8 mouse cellular contexts compared by ENCODE assay signal in the genomic region with DNA sequence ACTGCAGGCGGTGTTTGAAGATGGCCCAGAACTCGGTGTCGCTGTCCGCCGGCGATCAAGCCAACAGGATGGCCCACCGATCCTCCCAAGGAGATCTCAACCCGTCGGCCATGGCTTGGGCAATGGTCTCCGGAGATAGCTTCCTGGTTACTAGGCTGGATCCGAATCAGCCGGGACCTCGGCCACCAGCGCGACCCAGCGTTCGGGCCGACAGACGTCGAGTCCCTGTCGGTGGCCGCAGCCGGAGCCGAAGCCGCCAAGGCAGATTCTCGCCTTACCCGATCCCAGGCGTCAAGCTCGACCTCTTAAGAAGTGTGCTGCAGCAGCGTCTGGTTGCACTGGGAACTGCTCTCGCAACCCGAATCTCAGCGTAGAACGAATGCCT. TPM values are rescaled to one million over a fixed set of nuclear protein-coding genes. Genes with fewer than 3 reads are reported as not detected.
A peak's percentile ranks its signal among the peaks of the same experiment; 100 is the strongest.
DNase-seq lines count a peak whose midpoint lies in the region; ATAC-seq and TF ChIP-seq lines count a peak whose summit lies in the region.

No protein-coding gene starts in this region.

- H3K4me3 ChIP-seq in heart, adult 2 months: peak overlapping the region; percentile 98
- peak overlapping the region; percentile 77 to 99 (median 90) for H3K4me3 ChIP-seq in CH12.LX (replicated peaks in 1 of 3; ENCODE audit: low read depth in 2 of 3, low read length in 2 of 3, poor library complexity in 1 of 3)
- H3K4me3 ChIP-seq in forebrain, embryonic 10.5 days: peak overlapping the region; percentile 82
- H3K4me3 ChIP-seq in liver, adult 2 months (ENCODE audit: insufficient read depth, low read depth, low read length): peak overlapping the region; percentile 85
- H3K4me3 ChIP-seq in stomach, embryonic 14.5 days (ENCODE audit: low read depth, low read length): peak overlapping the region; percentile 89

- intact Hi-C loops in heart, adult 2 months (cut with DNase I): loop anchor here (1.0 kb wide), 1 partner anchor 15 kb away; the partner anchor contains the start of gene Rexo2
- intact Hi-C loops in heart, postnatal 25 days (cut with DNase I): loop anchor here (2.0 to 10.0 kb wide), 3 partner anchors 15 to 559 kb away; partner anchors contain the start of genes Rexo2, Usp28 and Zw10

- DNase-seq in heart, adult 2 months: no peak
- DNase-seq in heart, postnatal 25 days (ENCODE audit: low spot score): no peak
- DNase-seq in CH12.LX (ENCODE audit: extremely low read depth): no peak
- DNase-seq in forebrain, embryonic 10.5 days (ENCODE audit: extremely low spot score, low spot score): no peak
- no peak for DNase-seq in liver, adult 2 months (ENCODE audit: extremely low read depth, low read depth, low spot score)
- DNase-seq in spleen, adult 12 weeks (ENCODE audit: low spot score): no peak
- no peak for DNase-seq in cerebellum, postnatal 36 days

- 4% methylated on average over 34 of the region's 34 CpGs for WGBS in heart, adult 2 months
- 3% methylated on average over 34 of the region's 34 CpGs for WGBS in forebrain, embryonic 10.5 days
- 6% methylated on average over 34 of the region's 34 CpGs for WGBS in liver, adult 2 months
- 2% methylated on average over 34 of the region's 34 CpGs for WGBS in stomach, embryonic 14.5 days

- dilution Hi-C loops in CH12.LX (cut with MboI; ENCODE audit: extremely low pct_ligation_motif_present, extremely low pct_unique_long_range_greater_than_20kb, low sequenced_read_pairs): no loop called here

- no peak for TF ChIP-seq POLR2A in heart, adult 2 months (IDR thresholded peaks at IDR 0.05; ENCODE audit: insufficient read depth, low read depth, low read length)
- TF ChIP-seq POLR2A in CH12.LX (IDR thresholded peaks at IDR 0.05; ENCODE audit: low read depth, low read length): no peak
- no peak for TF ChIP-seq POLR2A in liver, adult 2 months (IDR thresholded peaks at IDR 0.05; ENCODE audit: extremely low read depth, insufficient read depth, low read length)

- H3K4me1 ChIP-seq in heart, adult 2 months (ENCODE audit: control insufficient read depth, insufficient read depth, low read length): peaks cover 3% of the 10 kb centered on the region
- H3K4me1 ChIP-seq in CH12.LX (ENCODE audit: control insufficient read depth in 1 of 2, insufficient read depth in 2 of 2): peaks cover 3 to 23% of the 10 kb centered on the region in 2 experiments; a peak in 3 of 4 replicates
- peaks cover 22% of the 10 kb centered on the region for H3K4me1 ChIP-seq in forebrain, embryonic 10.5 days
- peaks cover 3% of the 10 kb centered on the region; the same call in 1 of the 2 replicates for H3K4me1 ChIP-seq in liver, adult 2 months (ENCODE audit: control insufficient read depth, insufficient read depth, low read length)
- H3K4me1 ChIP-seq in stomach, embryonic 14.5 days (ENCODE audit: control insufficient read depth, insufficient read depth, low read length): peaks cover 10% of the 10 kb centered on the region; the same call in 1 of the 2 replicates

- peak overlapping the region; percentile 94 for H3K27ac ChIP-seq in heart, adult 2 months
- H3K27ac ChIP-seq in CH12.LX (ENCODE audit: insufficient read depth, low read depth): peak overlapping the region; percentile 84
- peak overlapping the region; percentile 94 for H3K27ac ChIP-seq in forebrain, embryonic 10.5 days
- H3K27ac ChIP-seq in liver, adult 2 months (replicated peaks; ENCODE audit: insufficient read depth, low read depth, low read length): peak overlapping the region; percentile 80
- peak overlapping the region; percentile 78 for H3K27ac ChIP-seq in stomach, embryonic 14.5 days (ENCODE audit: low read length)

- H3K4me2 ChIP-seq in CH12.LX (ENCODE audit: insufficient read depth, low read depth, poor library complexity, severe bottlenecking): peak overlapping the region; percentile 97; the same call in 1 of the 2 replicates
- H3K4me2 ChIP-seq in stomach, embryonic 14.5 days (replicated peaks; ENCODE audit: low read depth, low read length): peak overlapping the region; percentile 80

- TF ChIP-seq RAD21 in CH12.LX (IDR thresholded peaks at IDR 0.05; ENCODE audit: low read depth, low read length): no peak

- H3K27me3 ChIP-seq in heart, adult 2 months (ENCODE audit: control insufficient read depth, insufficient read depth, low read length): no peaks in the 10 kb centered on the region
- no peaks in the 10 kb centered on the region for H3K27me3 ChIP-seq in CH12.LX (replicated peaks)
- H3K27me3 ChIP-seq in forebrain, embryonic 10.5 days (ENCODE audit: poor library complexity, severe bottlenecking): peaks cover 5% of the 10 kb centered on the region; the same call in 1 of the 2 replicates
- no peaks in the 10 kb centered on the region for H3K27me3 ChIP-seq in liver, adult 2 months (ENCODE audit: control insufficient read depth, insufficient read depth, low read length)
- no peaks in the 10 kb centered on the region for H3K27me3 ChIP-seq in stomach, embryonic 14.5 days (ENCODE audit: control insufficient read depth, insufficient read depth, low read length)

- no peak for TF ChIP-seq CTCF in heart, adult 2 months (IDR thresholded peaks at IDR 0.05)
- no peak for TF ChIP-seq CTCF in CH12.LX (conservative IDR thresholded peaks at IDR 0.05 in 1 of 2, IDR thresholded peaks at IDR 0.05 in 1 of 2; ENCODE audit: low read depth in 2 of 2, low read length in 2 of 2)
- no peak for TF ChIP-seq CTCF in liver, adult 2 months (IDR thresholded peaks at IDR 0.05; ENCODE audit: low read depth, low read length)

- H3K36me3 ChIP-seq in heart, adult 2 months (ENCODE audit: control insufficient read depth, insufficient read depth, low read length): peaks cover 18% of the 10 kb centered on the region
- H3K36me3 ChIP-seq in CH12.LX (replicated peaks in 1 of 2; ENCODE audit: control insufficient read depth in 1 of 2, insufficient read depth in 1 of 2, low read length in 1 of 2): peaks cover 20 to 33% of the 10 kb centered on the region in 2 experiments
- H3K36me3 ChIP-seq in forebrain, embryonic 10.5 days (replicated peaks): peaks cover 33% of the 10 kb centered on the region
- H3K36me3 ChIP-seq in liver, adult 2 months (ENCODE audit: control insufficient read depth, insufficient read depth, low read length): peaks cover 24% of the 10 kb centered on the region
- H3K36me3 ChIP-seq in stomach, embryonic 14.5 days (ENCODE audit: control insufficient read depth, insufficient read depth, low read length): peaks cover 25% of the 10 kb centered on the region

- ATAC-seq in stomach, embryonic 14.5 days (ENCODE audit: insufficient number of reproducible peaks, insufficient read depth, low FRiP score, low read depth): peak; percentile 56

- TF ChIP-seq EP300 in heart, adult 2 months (IDR thresholded peaks at IDR 0.05; ENCODE audit: insufficient read depth, low read depth, low read length): no peak
- TF ChIP-seq EP300 in CH12.LX (IDR thresholded peaks at IDR 0.05; ENCODE audit: low read length): no peak

- H3K9ac ChIP-seq in heart, adult 2 months (ENCODE audit: low read depth, low read length): peak overlapping the region; percentile 78
- H3K9ac ChIP-seq in CH12.LX (ENCODE audit: insufficient read depth, low read depth): peak overlapping the region; percentile 98
- peak overlapping the region; percentile 84 for H3K9ac ChIP-seq in liver, adult 2 months (ENCODE audit: low read depth, low read length)
- peak overlapping the region; percentile 95 for H3K9ac ChIP-seq in stomach, embryonic 14.5 days (replicated peaks; ENCODE audit: low read depth, low read length)

- no peaks in the 10 kb centered on the region for H3K9me3 ChIP-seq in CH12.LX (replicated peaks; ENCODE audit: low read length)
- no peaks in the 10 kb centered on the region for H3K9me3 ChIP-seq in forebrain, embryonic 10.5 days
- H3K9me3 ChIP-seq in stomach, embryonic 14.5 days (ENCODE audit: control insufficient read depth, low read depth, low read length): peaks cover 3% of the 10 kb centered on the region; the same call in 1 of the 2 replicates

- no peaks in the 10 kb centered on the region for H3K79me2 ChIP-seq in heart, adult 2 months (replicated peaks; ENCODE audit: control insufficient read depth, insufficient read depth, low read length)
- peaks cover 37% of the 10 kb centered on the region for H3K79me2 ChIP-seq in CH12.LX (replicated peaks; ENCODE audit: control insufficient read depth, extremely low read depth, insufficient read depth, poor library complexity, severe bottlenecking)
- no peaks in the 10 kb centered on the region; the same call in 1 of the 2 replicates for H3K79me2 ChIP-seq in liver, adult 2 months (ENCODE audit: control insufficient read depth, insufficient read depth, low read length)

- in situ Hi-C loops in CH12.LX (cut with MboI; ENCODE audit: low pct_ligation_motif_present, low pct_unique_long_range_greater_than_20kb, low sequenced_read_pairs): no loop called here

RNA-seq across cellular contexts. Expression of gene Gm5617, which starts 0.3 kb away (rescaled TPM):
- 10 to 100 TPM; 34.4 to 39.1 TPM for total RNA-seq in heart, adult 2 months (2021)
- polyA plus RNA-seq in heart, adult 2 months (2012; rRNA removed): 31.2 and 62.1 TPM in 2 replicates
- 10 to 100 TPM; 26.1 to 27.1 TPM for total RNA-seq in heart, postnatal 25 days (2021)
- total RNA-seq in CH12.LX (2012; rRNA removed) (15.3 and 35.2 TPM in 2 replicates), CH12.LX (2014; rRNA removed) (16.5 and 20.4 TPM in 2 replicates)
- 17.0 and 20.5 TPM in 2 replicates for polyA plus RNA-seq in CH12.LX (2012; ENCODE audit: insufficient read length, low read depth)
- 28.0 and 29.9 TPM in 2 replicates for polyA plus RNA-seq in forebrain, embryonic 10.5 days (2016; fragmentation: Nextera tagmentation; extraction: Ambion mirVana)
- total RNA-seq in liver, adult 2 months (2014; rRNA removed): 26.2 and 29.4 TPM in 2 replicates
- 70.8 and 82.8 TPM in 2 replicates for polyA plus RNA-seq in liver, adult 2 months (2012; rRNA removed)
- polyA plus RNA-seq in stomach, embryonic 14.5 days (2014; fragmentation: Nextera tagmentation; extraction: Ambion mirVana): 36.1 and 39.3 TPM in 2 replicates

RNA-seq across cellular contexts. Expression of gene Rbm7, which starts 0.4 kb away (rescaled TPM):
- 10 to 100 TPM; 20.6 to 21.3 TPM for total RNA-seq in heart, adult 2 months (2021)
- polyA plus RNA-seq in heart, adult 2 months (2012; rRNA removed): 10.6 and 21.6 TPM in 2 replicates
- 10 to 100 TPM; 22.0 to 22.4 TPM for total RNA-seq in heart, postnatal 25 days (2021)
- 73.4 and 80.6 TPM in 2 replicates for total RNA-seq in CH12.LX (2012; rRNA removed)
- 220 and 232 TPM in 2 replicates for total RNA-seq in CH12.LX (2014; rRNA removed)
- polyA plus RNA-seq in CH12.LX (2012; ENCODE audit: insufficient read length, low read depth): 91.9 and 92.2 TPM in 2 replicates
- polyA plus RNA-seq in forebrain, embryonic 10.5 days (2016; fragmentation: Nextera tagmentation; extraction: Ambion mirVana): 112 and 118 TPM in 2 replicates
- 53.0 and 57.7 TPM in 2 replicates for total RNA-seq in liver, adult 2 months (2014; rRNA removed)
- 15.1 and 17.9 TPM in 2 replicates for polyA plus RNA-seq in liver, adult 2 months (2012; rRNA removed)
- 116 and 123 TPM in 2 replicates for polyA plus RNA-seq in stomach, embryonic 14.5 days (2014; fragmentation: Nextera tagmentation; extraction: Ambion mirVana)

RNA-seq across cellular contexts. Expression of gene Rexo2, which starts 15.1 kb away (rescaled TPM):
- 10 to 100 TPM; 58.5 to 68.0 TPM for total RNA-seq in heart, adult 2 months (2021)
- polyA plus RNA-seq in heart, adult 2 months (2012; rRNA removed): 53.2 and 79.0 TPM in 2 replicates
- 10 to 100 TPM; 64.7 to 67.1 TPM for total RNA-seq in heart, postnatal 25 days (2021)
- 120 and 161 TPM in 2 replicates for total RNA-seq in CH12.LX (2012; rRNA removed)
- total RNA-seq in CH12.LX (2014; rRNA removed): 108 and 112 TPM in 2 replicates
- polyA plus RNA-seq in CH12.LX (2012; ENCODE audit: insufficient read length, low read depth): 253 and 296 TPM in 2 replicates
- polyA plus RNA-seq in forebrain, embryonic 10.5 days (2016; fragmentation: Nextera tagmentation; extraction: Ambion mirVana): 127 and 129 TPM in 2 replicates
- total RNA-seq in liver, adult 2 months (2014; rRNA removed): 45.2 and 49.6 TPM in 2 replicates
- 90.7 and 101 TPM in 2 replicates for polyA plus RNA-seq in liver, adult 2 months (2012; rRNA removed)
- 89.5 and 95.0 TPM in 2 replicates for polyA plus RNA-seq in stomach, embryonic 14.5 days (2014; fragmentation: Nextera tagmentation; extraction: Ambion mirVana)
